Comparison of ENCODE assay signal across 25 mouse cellular contexts in genomic region chr1:81952095-81952494, GRCm38 (mm10).
"Had no signal": no experiment of that assay in that cellular context is flagged by ENCODE, and none has a peak within 500 bp of the region (broad histone marks: within the 10 kb centered on the region; RNA-seq: fewer than 3 reads in every experiment).

No protein-coding gene starts in this region.

- H3K9ac ChIP-seq: heart, embryonic 12.5 days; hindbrain, embryonic 12.5 days; hindbrain, embryonic 14.5 days; intestine, embryonic 15.5 days; kidney, embryonic 15.5 days; limb, embryonic 13.5 days; limb, embryonic 15.5 days had no signal

- H3K4me2 ChIP-seq: heart, embryonic 12.5 days; hindbrain, embryonic 12.5 days; hindbrain, embryonic 14.5 days; intestine, embryonic 15.5 days; kidney, embryonic 15.5 days; limb, embryonic 13.5 days; limb, embryonic 15.5 days had no signal

- H3K4me3 ChIP-seq: gastrocnemius, adult 2 months; heart, embryonic 10.5 days; heart, embryonic 12.5 days; hindbrain, embryonic 10.5 days; hindbrain, embryonic 12.5 days; intestine, embryonic 15.5 days; kidney, embryonic 15.5 days; limb, embryonic 13.5 days; limb, embryonic 15.5 days had no signal

- DNase-seq: gastrocnemius, adult 2 months; gastrocnemius, postnatal 10 days; gastrocnemius, postnatal 25 days; heart, adult 18-20 months; heart, postnatal 10 days; heart, postnatal 4 days; kidney, adult 18-20 months; kidney, adult 8-10 months; kidney, postnatal 14 days; kidney, postnatal 36 days; layer of hippocampus, adult 9-11 months; layer of hippocampus, postnatal 36 days; left cerebral cortex, postnatal 4 days had no signal

- ATAC-seq: hindbrain, embryonic 16.5 days; inflammation-experienced regulatory T-cells, adult 6 months had no signal

- H3K27me3 ChIP-seq: heart, embryonic 12.5 days; hindbrain, embryonic 12.5 days; intestine, embryonic 15.5 days; kidney, embryonic 15.5 days; limb, embryonic 13.5 days; limb, embryonic 15.5 days had no signal

- H3K4me1 ChIP-seq: hindbrain, embryonic 10.5 days; hindbrain, embryonic 12.5 days; intestine, embryonic 15.5 days; limb, embryonic 15.5 days had no signal

- H3K9me3 ChIP-seq: heart, embryonic 10.5 days; heart, embryonic 12.5 days; hindbrain, embryonic 10.5 days; hindbrain, embryonic 12.5 days; intestine, embryonic 15.5 days; kidney, embryonic 15.5 days; limb, embryonic 13.5 days; limb, embryonic 15.5 days had no signal

- H3K36me3 ChIP-seq: heart, embryonic 10.5 days; heart, embryonic 12.5 days; hindbrain, embryonic 10.5 days; hindbrain, embryonic 12.5 days; intestine, embryonic 15.5 days; kidney, embryonic 15.5 days; limb, embryonic 13.5 days; limb, embryonic 15.5 days had no signal

- H3K27ac ChIP-seq: gastrocnemius, adult 2 months; heart, embryonic 10.5 days; hindbrain, embryonic 10.5 days; hindbrain, embryonic 12.5 days; hindbrain, embryonic 14.5 days; intestine, embryonic 15.5 days; kidney, embryonic 15.5 days; kidney, postnatal 0 days; limb, embryonic 13.5 days; limb, embryonic 15.5 days had no signal
